ENCODE assay signal across 8 mouse cellular contexts in the genomic region with DNA sequence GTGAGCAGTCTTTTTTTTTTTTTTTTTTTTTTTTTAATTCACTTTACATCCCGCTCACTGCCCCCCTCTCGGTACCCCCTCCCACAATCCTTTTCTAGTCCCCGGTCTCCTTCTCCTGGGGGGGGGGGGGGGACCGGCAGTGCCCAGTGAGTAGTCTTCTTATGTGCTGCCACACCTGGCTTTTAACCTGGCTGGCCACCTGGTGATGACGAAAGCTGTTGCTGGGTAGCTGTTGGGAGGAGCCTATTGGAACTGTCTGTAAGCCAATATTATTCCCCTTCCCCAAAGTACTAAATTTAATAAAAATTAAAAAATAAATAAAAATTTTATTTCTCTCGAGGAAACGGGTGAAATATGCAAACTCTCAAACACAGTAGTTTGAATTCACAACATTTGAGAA. TPM values are rescaled to one million over a fixed set of nuclear protein-coding genes. Genes with fewer than 3 reads are reported as not detected.
DNase-seq lines count a peak whose midpoint lies in the region; ATAC-seq and TF ChIP-seq lines count a peak whose summit lies in the region.

No protein-coding gene starts in this region.

- ATAC-seq in embryonic facial prominence, embryonic 14.5 days (ENCODE audit: low read depth): 0 out of 2 replicates have a peak, but pooled peaks have one; percentile 41
- ATAC-seq in kidney, postnatal 0 days (replicated peaks; ENCODE audit: low FRiP score, low read depth): no peak

- no peaks in the 10 kb centered on the region for H3K9me3 ChIP-seq in embryonic facial prominence, embryonic 14.5 days (ENCODE audit: control insufficient read depth, low read length)
- no peaks in the 10 kb centered on the region for H3K9me3 ChIP-seq in kidney, postnatal 0 days (replicated peaks; ENCODE audit: low read length)

- no peaks in the 10 kb centered on the region for H3K27me3 ChIP-seq in embryonic facial prominence, embryonic 14.5 days (replicated peaks; ENCODE audit: control insufficient read depth, insufficient read depth, low read length)
- no peaks in the 10 kb centered on the region for H3K27me3 ChIP-seq in kidney, postnatal 0 days (ENCODE audit: insufficient read depth, low read length)

- intact Hi-C loops in left cerebral cortex, postnatal 36 days (cut with DNase I): no loop called here

- no peaks in the 10 kb centered on the region for H3K36me3 ChIP-seq in embryonic facial prominence, embryonic 14.5 days (ENCODE audit: control insufficient read depth, insufficient read depth, low read length)
- no peaks in the 10 kb centered on the region for H3K36me3 ChIP-seq in kidney, postnatal 0 days (ENCODE audit: insufficient read depth, low read length)

- peaks cover 13% of the 10 kb centered on the region for H3K4me1 ChIP-seq in embryonic facial prominence, embryonic 14.5 days (ENCODE audit: control insufficient read depth, insufficient read depth, low read length)
- 0 out of 2 replicates have a peak, but pooled peaks cover 7% of the 10 kb centered on the region for H3K4me1 ChIP-seq in kidney, postnatal 0 days (replicated peaks; ENCODE audit: insufficient read depth, low read length)

- 8% methylated on average over 7 of the region's 7 CpGs for WGBS in embryonic facial prominence, embryonic 14.5 days
- WGBS in kidney, postnatal 0 days: 17% methylated on average over 5 of the region's 7 CpGs

- no peak overlapping the region for H3K27ac ChIP-seq in embryonic facial prominence, embryonic 14.5 days (replicated peaks; ENCODE audit: low read depth, low read length)
- no peak overlapping the region for H3K27ac ChIP-seq in kidney, postnatal 0 days

- TF ChIP-seq CTCF in kidney, postnatal 0 days (IDR thresholded peaks at IDR 0.05; ENCODE audit: low read depth): no peak

- peak overlapping the region; percentile 58 for H3K4me2 ChIP-seq in embryonic facial prominence, embryonic 14.5 days (ENCODE audit: low read depth, low read length)
- H3K4me2 ChIP-seq in kidney, postnatal 0 days (ENCODE audit: low read length): peak overlapping the region; percentile 31

- DNase-seq in heart, adult 11 months: peak; percentile 27
- DNase-seq in heart, adult 9 months (ENCODE audit: low spot score in 2 of 2): no peak
- DNase-seq in embryonic facial prominence, embryonic 14.5 days (ENCODE audit: low spot score): peak; percentile 33
- peak; percentile 25 for DNase-seq in kidney, postnatal 0 days (ENCODE audit: low spot score)
- peak; percentile 24 to 33 for DNase-seq in lung, postnatal 4 days
- no peak for DNase-seq in spleen, postnatal 10 days (ENCODE audit: low spot score in 2 of 2)
- no peak for DNase-seq in left cerebral cortex, postnatal 36 days (ENCODE audit: low spot score in 2 of 2)
- DNase-seq in frontal cortex, postnatal 14 days (ENCODE audit: low spot score in 2 of 2): no peak

- H3K4me3 ChIP-seq in embryonic facial prominence, embryonic 14.5 days (ENCODE audit: low read depth, low read length): peak overlapping the region; percentile 23
- no peak overlapping the region; the same call in 1 of the 2 replicates for H3K4me3 ChIP-seq in kidney, postnatal 0 days (replicated peaks; ENCODE audit: low read depth, low read length)

- H3K9ac ChIP-seq in embryonic facial prominence, embryonic 14.5 days (ENCODE audit: low read depth, low read length): no peak overlapping the region
- H3K9ac ChIP-seq in kidney, postnatal 0 days (ENCODE audit: low read depth, low read length): no peak overlapping the region

RNA-seq across cellular contexts. Expression of a gene that starts 3.9 kb away (rescaled TPM):
- polyA plus RNA-seq in embryonic facial prominence, embryonic 14.5 days (2014; fragmentation: Nextera tagmentation; extraction: Ambion mirVana): 1.3 and 1.4 TPM in 2 replicates
- 0.84 and 0.89 TPM in 2 replicates for polyA plus RNA-seq in kidney, postnatal 0 days (2015; fragmentation: Nextera tagmentation; extraction: Ambion mirVana)
- 1 to 10 TPM in 1 of 2 experiments, under 1 TPM in 1; 0.35 to 1.1 TPM for total RNA-seq in left cerebral cortex, postnatal 36 days (2021)

RNA-seq across cellular contexts. Expression of a gene that starts 15.7 kb away (rescaled TPM):
- polyA plus RNA-seq in embryonic facial prominence, embryonic 14.5 days (2014; fragmentation: Nextera tagmentation; extraction: Ambion mirVana): 8.6 and 9.3 TPM in 2 replicates
- 6.0 and 7.3 TPM in 2 replicates for polyA plus RNA-seq in kidney, postnatal 0 days (2015; fragmentation: Nextera tagmentation; extraction: Ambion mirVana)
- total RNA-seq in left cerebral cortex, postnatal 36 days (2021): 10 to 100 TPM; 37.2 to 37.9 TPM

Comparison
In these comparisons a context has a peak if more than half of its experiments do, and no peak if none do; other contexts are left out.
1. DNase-seq: peak in heart, adult 11 months (single experiment), embryonic facial prominence, embryonic 14.5 days (single experiment), kidney, postnatal 0 days (single experiment) and lung, postnatal 4 days (2 of 2); none in heart, adult 9 months (0 of 2), spleen, postnatal 10 days (0 of 2), left cerebral cortex, postnatal 36 days (0 of 2) and frontal cortex, postnatal 14 days (0 of 2).